Mouse (Mus musculus) erythroblast, embryonic 14.5 days (primary cell): ENCODE measurements at regions not wholly inside any gene's neighbourhood (a gene's known extent, or its start where the extent isn't known, plus 50 kb on each side); places are given as distances from the start of the nearest gene placed in this dataset.

Source experiments
- GATA1 ChIP-seq: IDR thresholded peaks from 2 replicates; pipeline ENCODE4 v1.6.1; 2012; ENCODE audit warnings: low read length, inconsistent platforms, mixed read lengths
- TAL1 ChIP-seq: IDR thresholded peaks from 3 replicates; pipeline ENCODE4 v1.6.1; 2012; ENCODE audit warnings: low read length, inconsistent platforms, mixed read lengths

- TF ChIP-seq GATA1 (no peak), TAL1 (no peak)
Observed at GRCm38 (mm10) chr7:111363206-111363605, 280.4 kb upstream of the Eif4g2 start.
